Mouse (Mus musculus) cerebellum, adult 8-10 months (tissue): ENCODE results near the gene Mettl22.

Experiments
- DNase-seq: peaks from one replicate; pipeline ENCODE4 v3.0.0; 2022

Gene Mettl22

GRCm38 (mm10) chr16:8513236-8513906 lies 42.8 kb downstream of the Mettl22 start, which contains the start of gene Abat:
TSS of gene Abat (plus strand) at chr16:8513429.
- DNase-seq, result peak; percentile 91

GRCm38 (mm10) chr16:8514180-8514579 lies 43.6 kb downstream of the Mettl22 start:
- peak; percentile 43 for DNase-seq

- no peak for DNase-seq
Observed at GRCm38 (mm10) chr16:8520525-8520924, 49.9 kb downstream of the Mettl22 start.

- DNase-seq, result no peak
Observed at GRCm38 (mm10) chr16:8521322-8521721, 50.7 kb downstream of the Mettl22 start.

GRCm38 (mm10) chr16:8523480-8524144 lies 53.0 kb downstream of the Mettl22 start:
- DNase-seq, result peak; percentile 33

- DNase-seq, result no peak
Observed at GRCm38 (mm10) chr16:8524163-8524847, 53.7 kb downstream of the Mettl22 start.

GRCm38 (mm10) chr16:8525293-8525692 lies 54.7 kb downstream of the Mettl22 start:
- DNase-seq, result no peak

- DNase-seq, result no peak
Observed at GRCm38 (mm10) chr16:8525877-8526276, 55.3 kb downstream of the Mettl22 start.

- no peak for DNase-seq
Observed at GRCm38 (mm10) chr16:8529389-8529788, 58.8 kb downstream of the Mettl22 start.

- no peak for DNase-seq
Observed at GRCm38 (mm10) chr16:8530018-8530417, 59.4 kb downstream of the Mettl22 start.

GRCm38 (mm10) chr16:8532461-8532860 lies 61.9 kb downstream of the Mettl22 start:
- DNase-seq, result no peak

GRCm38 (mm10) chr16:8532894-8533293 lies 62.3 kb downstream of the Mettl22 start:
- DNase-seq, result no peak

- DNase-seq, result no peak
Observed at GRCm38 (mm10) chr16:8533477-8533876, 62.9 kb downstream of the Mettl22 start.

GRCm38 (mm10) chr16:8534466-8535200 lies 64.0 kb downstream of the Mettl22 start:
- no peak for DNase-seq

- DNase-seq, result no peak
Observed at GRCm38 (mm10) chr16:8535411-8535810, 64.8 kb downstream of the Mettl22 start.

- DNase-seq, result no peak
Observed at GRCm38 (mm10) chr16:8539150-8539865, 68.7 kb downstream of the Mettl22 start.
